Mouse (Mus musculus): Measurements from ENCODE around the gene Pcsk5. TPM values are rescaled to one million over a fixed set of nuclear protein-coding genes. Genes with fewer than 3 reads are reported as not detected.

Pcsk5 gene
- polyA plus RNA-seq, 1 experiment: 5.0 TPM

DNA sequence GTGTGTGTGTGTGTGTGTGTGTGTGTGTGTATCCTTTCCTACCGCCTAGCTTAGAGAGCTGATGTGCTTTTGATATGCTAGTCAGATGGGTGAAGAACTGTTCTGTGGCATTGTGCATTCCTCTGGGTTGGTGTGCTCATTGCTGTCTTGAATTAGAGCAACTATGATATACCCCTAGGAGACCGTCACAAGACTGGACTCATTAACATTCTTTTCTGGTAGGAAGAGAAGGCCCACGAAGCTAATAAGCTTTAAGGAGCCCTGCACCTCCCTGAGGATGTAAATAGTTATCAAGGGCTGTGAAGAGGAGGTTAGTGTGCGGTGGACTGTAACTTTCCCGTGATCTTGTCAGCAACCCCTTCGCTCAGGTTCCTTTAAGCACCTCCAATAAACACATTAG lies 333.2 kb downstream of the Pcsk5 start:
- no peak overlapping the region for H3K27ac ChIP-seq (ENCODE audit: insufficient read depth, low read length)
- TF ChIP-seq POLR2A (IDR thresholded peaks at IDR 0.05; ENCODE audit: extremely low read depth, insufficient read depth, low read length) (no peak), CTCF (IDR thresholded peaks at IDR 0.05; ENCODE audit: extremely low read depth, insufficient read depth, low read length) (no peak)
- no peaks in the 10 kb centered on the region for H3K4me1 ChIP-seq (ENCODE audit: control insufficient read depth, insufficient read depth, low read length)

DNA sequence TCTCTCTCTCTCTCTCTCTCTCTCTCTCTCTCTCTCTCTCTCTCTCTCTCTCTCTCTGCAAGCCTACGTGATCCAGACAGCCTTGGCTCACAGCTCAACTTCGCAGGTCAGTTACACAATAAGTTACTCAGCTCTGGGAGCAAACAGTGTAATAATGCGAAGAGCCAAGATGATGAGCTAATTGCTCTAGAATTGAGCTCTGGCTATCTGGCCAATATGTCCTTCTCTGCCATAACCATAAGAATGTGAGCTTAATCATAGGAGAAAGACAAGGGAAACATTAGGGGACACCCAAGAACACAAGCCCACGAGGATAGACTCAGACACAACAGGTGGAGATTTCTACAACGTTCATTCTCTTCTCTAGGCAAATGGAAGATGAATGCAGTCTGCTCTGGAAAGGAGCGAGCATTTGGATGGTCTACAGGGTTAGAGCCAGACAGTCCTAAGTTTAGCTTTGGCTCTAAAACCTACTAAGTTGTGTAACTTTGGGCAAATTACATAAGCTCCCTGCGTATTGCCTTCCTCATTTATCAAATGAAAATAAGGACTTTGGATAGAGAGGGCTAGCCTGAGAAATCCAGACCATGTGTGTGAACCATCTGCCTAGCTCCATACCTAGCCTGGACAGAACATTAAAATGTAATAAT lies 338.7 kb downstream of the Pcsk5 start:
- H3K27ac ChIP-seq (ENCODE audit: insufficient read depth, low read length): no peak overlapping the region
- no peaks in the 10 kb centered on the region for H3K4me1 ChIP-seq (ENCODE audit: control insufficient read depth, insufficient read depth, low read length)
- TF ChIP-seq CTCF (IDR thresholded peaks at IDR 0.05; ENCODE audit: extremely low read depth, insufficient read depth, low read length) (no peak), POLR2A (IDR thresholded peaks at IDR 0.05; ENCODE audit: extremely low read depth, insufficient read depth, low read length) (no peak)
- no peak overlapping the region for H3K4me3 ChIP-seq (ENCODE audit: insufficient read depth, low read length)

More for the DNA sequence above, 333.2 kb downstream of the Pcsk5 start:
- H3K4me3 ChIP-seq (ENCODE audit: insufficient read depth, low read length): no peak overlapping the region

DNA sequence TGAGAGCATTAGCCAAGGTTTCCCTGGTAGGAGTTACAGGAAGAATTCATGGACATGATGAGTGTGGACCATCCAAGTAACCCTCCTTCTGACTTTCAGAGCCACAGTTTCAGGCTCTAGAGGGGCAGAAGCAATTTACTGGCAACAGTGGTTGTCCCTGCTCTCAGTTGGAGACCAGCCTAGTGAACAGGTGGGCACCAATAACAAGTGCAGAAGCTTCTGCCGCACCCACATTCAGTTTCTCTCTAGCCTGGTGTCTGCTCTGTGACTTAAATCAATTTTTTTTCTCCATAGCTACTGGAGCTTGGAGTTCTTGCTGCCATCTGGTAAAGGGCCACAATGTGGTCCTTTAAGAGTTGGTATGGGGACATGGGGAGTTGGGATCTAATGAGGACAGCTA lies 341.3 kb downstream of the Pcsk5 start:
- Histone ChIP-seq H3K4me1 (ENCODE audit: control insufficient read depth, insufficient read depth, low read length) (no peaks in the 10 kb centered on the region), H3K4me3 (ENCODE audit: insufficient read depth, low read length) (no peak overlapping the region), H3K27ac (ENCODE audit: insufficient read depth, low read length) (no peak overlapping the region)
- TF ChIP-seq CTCF (IDR thresholded peaks at IDR 0.05; ENCODE audit: extremely low read depth, insufficient read depth, low read length) (no peak), POLR2A (IDR thresholded peaks at IDR 0.05; ENCODE audit: extremely low read depth, insufficient read depth, low read length) (no peak)

DNA sequence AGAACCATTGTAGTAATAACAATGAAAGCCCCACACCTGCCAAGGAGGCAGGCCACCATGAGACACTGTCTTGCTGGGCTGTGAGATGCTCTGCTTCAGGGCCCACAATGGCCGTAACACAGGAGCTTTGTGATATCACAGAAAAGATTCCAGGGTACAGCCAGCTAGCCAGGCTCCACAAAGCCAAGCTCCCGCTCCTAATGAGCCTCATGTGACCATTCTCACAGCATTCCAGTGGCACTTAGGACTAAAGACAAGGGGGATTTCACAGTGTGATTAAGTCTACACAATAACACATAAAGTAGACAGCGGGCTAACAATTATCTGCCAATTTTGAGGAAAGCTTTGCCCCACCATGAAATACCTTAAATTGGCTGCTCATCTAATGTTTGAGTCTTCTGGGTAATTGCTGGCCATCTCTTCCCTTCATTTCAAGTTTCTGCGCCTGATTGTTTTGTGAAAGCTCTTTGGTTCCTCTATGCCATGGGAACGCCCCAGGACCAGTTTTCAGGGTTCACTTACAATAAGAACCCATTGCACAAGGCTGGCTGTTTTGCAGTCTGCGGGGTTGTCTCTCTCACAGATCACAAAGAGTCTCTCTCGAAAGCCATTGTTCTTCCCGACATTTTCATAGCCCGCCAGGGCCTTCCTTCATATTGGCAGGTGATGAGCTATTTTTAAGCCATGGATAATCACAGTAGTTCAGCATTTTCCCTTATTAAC lies 345.4 kb downstream of the Pcsk5 start:
- Histone ChIP-seq H3K4me1 (ENCODE audit: control insufficient read depth, insufficient read depth, low read length) (peaks cover 2% of the 10 kb centered on the region; the same call in 1 of the 2 replicates), H3K4me3 (ENCODE audit: insufficient read depth, low read length) (no peak overlapping the region), H3K27ac (ENCODE audit: insufficient read depth, low read length) (no peak overlapping the region)
- TF ChIP-seq POLR2A (IDR thresholded peaks at IDR 0.05; ENCODE audit: extremely low read depth, insufficient read depth, low read length) (no peak), CTCF (IDR thresholded peaks at IDR 0.05; ENCODE audit: extremely low read depth, insufficient read depth, low read length) (no peak)

DNA sequence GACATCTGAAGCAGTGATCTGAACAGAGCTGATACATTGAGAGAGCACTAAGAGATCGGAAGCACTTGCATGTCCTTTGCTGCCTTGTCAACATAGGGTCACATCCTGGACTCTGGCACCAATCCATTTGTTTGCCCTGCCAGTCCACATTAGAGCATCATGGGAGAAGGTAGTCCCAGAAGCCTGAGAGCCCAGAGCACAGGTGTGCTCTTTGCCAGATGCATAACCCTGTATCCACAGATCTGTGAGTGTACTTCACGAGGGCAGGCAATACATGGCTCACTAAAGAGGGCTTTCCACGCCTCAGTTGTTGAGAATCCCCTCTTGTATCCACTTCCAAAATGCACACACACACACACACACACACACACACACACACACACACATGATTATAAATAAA lies 346.1 kb downstream of the Pcsk5 start:
- H3K4me1 ChIP-seq (ENCODE audit: control insufficient read depth, insufficient read depth, low read length): peaks cover 2% of the 10 kb centered on the region; the same call in 1 of the 2 replicates
- H3K4me3 ChIP-seq (ENCODE audit: insufficient read depth, low read length): no peak overlapping the region
- TF ChIP-seq POLR2A (IDR thresholded peaks at IDR 0.05; ENCODE audit: extremely low read depth, insufficient read depth, low read length): no peak
- no peak for TF ChIP-seq CTCF (IDR thresholded peaks at IDR 0.05; ENCODE audit: extremely low read depth, insufficient read depth, low read length)
- no peak overlapping the region for H3K27ac ChIP-seq (ENCODE audit: insufficient read depth, low read length)

DNA sequence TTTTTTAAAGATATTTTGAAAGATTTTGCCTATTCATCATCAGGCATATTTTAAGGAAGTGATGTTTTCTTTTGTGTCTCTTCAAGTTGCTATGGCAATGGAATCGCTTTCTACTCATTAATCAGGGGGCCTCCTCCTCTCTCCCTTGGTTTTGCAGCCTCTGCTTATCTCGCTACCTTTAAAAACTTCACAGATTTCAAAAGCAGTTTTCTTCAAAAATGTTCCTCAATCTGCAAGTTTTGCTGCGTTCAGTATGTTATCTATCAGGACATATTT lies 347.6 kb downstream of the Pcsk5 start:
- Histone ChIP-seq H3K4me1 (ENCODE audit: control insufficient read depth, insufficient read depth, low read length) (peaks cover 2% of the 10 kb centered on the region; the same call in 1 of the 2 replicates), H3K27ac (ENCODE audit: insufficient read depth, low read length) (no peak overlapping the region), H3K4me3 (ENCODE audit: insufficient read depth, low read length) (no peak overlapping the region)
- no peak for TF ChIP-seq CTCF (IDR thresholded peaks at IDR 0.05; ENCODE audit: extremely low read depth, insufficient read depth, low read length)
- no peak for TF ChIP-seq POLR2A (IDR thresholded peaks at IDR 0.05; ENCODE audit: extremely low read depth, insufficient read depth, low read length)

DNA sequence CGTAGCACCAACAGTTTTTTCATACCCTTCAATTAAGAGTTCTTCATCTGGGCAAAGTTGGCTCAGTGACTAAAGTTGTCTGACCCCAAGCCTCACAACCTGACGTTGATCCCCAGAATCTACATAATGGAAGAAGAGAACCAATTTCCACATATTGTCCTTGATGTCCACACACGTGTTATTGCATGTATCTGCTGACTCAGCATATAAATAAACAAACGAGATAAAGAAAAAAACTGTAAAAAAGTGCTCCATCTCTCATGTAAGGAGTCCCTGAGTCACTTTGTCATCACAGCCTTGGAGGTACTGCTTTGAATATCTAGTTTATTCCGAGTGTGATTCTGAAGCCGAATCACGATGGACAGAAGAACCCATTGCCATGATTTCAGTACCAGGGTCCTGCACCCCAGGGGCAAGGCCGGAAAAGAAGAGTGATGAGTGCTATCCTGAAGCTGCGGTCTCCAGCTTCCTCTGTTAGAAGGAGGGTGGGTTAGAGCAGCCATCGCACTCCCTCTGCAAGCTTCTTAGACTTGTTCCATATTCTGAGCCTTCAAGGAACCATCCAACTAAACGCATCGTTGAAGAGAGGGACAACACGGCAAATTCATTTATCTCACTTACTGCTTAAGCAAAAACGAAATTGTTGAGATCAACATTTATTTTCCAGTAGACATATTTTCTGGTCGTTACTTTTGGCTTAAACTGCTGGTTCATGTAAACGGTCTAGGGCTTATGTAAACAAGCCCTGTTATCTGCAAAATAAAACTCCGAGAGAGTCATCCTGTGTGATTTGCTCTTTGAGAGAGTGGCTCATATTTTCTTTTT lies 348.2 kb downstream of the Pcsk5 start:
- Histone ChIP-seq H3K27ac (ENCODE audit: insufficient read depth, low read length) (no peak overlapping the region), H3K4me1 (ENCODE audit: control insufficient read depth, insufficient read depth, low read length) (peaks cover 2% of the 10 kb centered on the region; the same call in 1 of the 2 replicates), H3K4me3 (ENCODE audit: insufficient read depth, low read length) (no peak overlapping the region)
- TF ChIP-seq POLR2A (IDR thresholded peaks at IDR 0.05; ENCODE audit: extremely low read depth, insufficient read depth, low read length): no peak
- no peak for TF ChIP-seq CTCF (IDR thresholded peaks at IDR 0.05; ENCODE audit: extremely low read depth, insufficient read depth, low read length)

DNA sequence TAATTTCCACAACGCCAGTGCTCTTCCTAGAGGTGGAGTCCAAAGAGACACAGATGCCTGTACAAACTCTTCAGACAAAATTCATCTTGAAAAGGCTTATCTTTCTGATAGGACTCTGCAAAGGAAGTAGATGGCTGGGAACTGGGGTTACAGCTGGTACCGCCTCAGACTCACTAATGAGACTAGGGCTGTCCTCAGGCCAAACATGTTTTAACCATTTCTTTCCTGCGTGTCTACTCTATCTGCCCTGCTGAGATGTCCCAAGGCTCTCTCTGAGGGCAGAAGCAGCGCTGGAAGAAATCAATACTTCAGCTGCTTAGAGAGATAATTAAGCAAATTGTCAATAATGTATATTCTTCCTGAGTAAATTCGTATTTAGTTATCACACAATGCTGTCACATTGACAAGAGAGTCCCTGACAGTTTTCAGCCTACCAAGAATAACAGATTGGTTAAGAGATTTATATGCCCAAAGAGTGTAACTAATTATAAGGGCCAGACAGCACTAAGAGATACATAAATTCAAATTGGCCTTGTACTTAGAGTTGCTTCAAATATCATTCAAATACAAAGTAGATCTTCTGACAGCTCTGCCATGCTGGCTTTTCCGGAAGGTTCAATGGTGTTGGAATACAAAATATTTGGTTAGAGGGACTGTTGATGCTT lies 355.2 kb downstream of the Pcsk5 start:
- H3K27ac ChIP-seq (ENCODE audit: insufficient read depth, low read length): no peak overlapping the region
- no peak for TF ChIP-seq CTCF (IDR thresholded peaks at IDR 0.05; ENCODE audit: extremely low read depth, insufficient read depth, low read length)
- no peak for TF ChIP-seq POLR2A (IDR thresholded peaks at IDR 0.05; ENCODE audit: extremely low read depth, insufficient read depth, low read length)
- H3K4me1 ChIP-seq (ENCODE audit: control insufficient read depth, insufficient read depth, low read length): no peaks in the 10 kb centered on the region
- H3K4me3 ChIP-seq (ENCODE audit: insufficient read depth, low read length): no peak overlapping the region

DNA sequence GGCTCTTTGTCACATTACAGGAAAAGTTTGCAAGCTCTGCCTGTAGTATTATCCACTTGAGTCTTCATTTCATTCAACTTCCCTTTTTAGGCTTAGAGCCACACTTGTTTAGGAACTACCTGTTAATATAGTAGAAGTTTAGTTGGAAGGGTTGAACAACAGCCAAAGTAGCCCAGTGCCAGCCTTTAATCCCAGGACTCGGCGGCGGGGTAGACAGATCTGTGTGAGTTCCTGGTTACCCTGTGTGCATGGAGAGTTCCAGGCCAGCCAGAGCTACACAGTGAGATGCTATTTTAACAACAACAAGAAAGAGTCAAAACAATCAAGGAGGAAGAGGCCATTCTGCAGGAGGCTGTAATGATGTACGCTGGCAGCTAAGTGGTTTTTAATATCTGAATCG lies 358.0 kb downstream of the Pcsk5 start:
- TF ChIP-seq POLR2A (IDR thresholded peaks at IDR 0.05; ENCODE audit: extremely low read depth, insufficient read depth, low read length) (no peak), CTCF (IDR thresholded peaks at IDR 0.05; ENCODE audit: extremely low read depth, insufficient read depth, low read length) (no peak)
- no peak overlapping the region for H3K27ac ChIP-seq (ENCODE audit: insufficient read depth, low read length)
- no peaks in the 10 kb centered on the region for H3K4me1 ChIP-seq (ENCODE audit: control insufficient read depth, insufficient read depth, low read length)
- no peak overlapping the region for H3K4me3 ChIP-seq (ENCODE audit: insufficient read depth, low read length)

All from cortical plate, adult 2 months (tissue).